26 mouse cellular contexts compared by ENCODE assay signal in the genomic region with DNA sequence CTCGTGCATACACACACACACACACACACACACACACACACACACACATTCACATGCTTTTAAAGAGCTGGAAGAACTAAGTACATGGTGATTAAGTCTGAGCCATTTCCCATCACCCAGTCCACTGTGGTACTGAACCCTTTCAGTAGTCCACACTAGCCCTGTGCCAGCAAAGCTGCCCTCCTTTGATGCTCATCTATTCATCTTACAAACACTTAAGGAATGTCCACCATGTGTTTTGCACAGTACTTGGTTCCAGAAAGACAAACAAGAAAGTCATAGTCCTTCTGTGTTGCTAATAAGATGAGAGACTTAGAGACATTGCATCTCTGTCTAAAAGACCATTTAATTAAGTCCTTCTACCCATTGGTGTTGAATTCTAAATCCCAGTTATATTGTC.
"Had no signal": no experiment of that assay in that cellular context is flagged by ENCODE, and none has a peak within 500 bp of the region (broad histone marks: within the 10 kb centered on the region; RNA-seq: fewer than 3 reads in every experiment).

No protein-coding gene starts in this region.

- ATAC-seq: inflammation-experienced regulatory T-cells, adult 6 months; intestine, embryonic 15.5 days; intestine, postnatal 0 days; liver, embryonic 12.5 days had no signal

- H3K4me3 ChIP-seq: gastrocnemius, adult 2 months; heart, embryonic 10.5 days; heart, embryonic 12.5 days; hindbrain, embryonic 10.5 days; hindbrain, embryonic 12.5 days; intestine, embryonic 15.5 days; limb, embryonic 13.5 days; limb, embryonic 15.5 days; liver, embryonic 12.5 days had no signal

- H3K4me1 ChIP-seq: heart, embryonic 10.5 days; heart, embryonic 12.5 days; hindbrain, embryonic 10.5 days; hindbrain, embryonic 12.5 days; intestine, embryonic 15.5 days; liver, embryonic 12.5 days had no signal

- DNase-seq: gastrocnemius, adult 2 months; gastrocnemius, postnatal 10 days; gastrocnemius, postnatal 25 days; heart, adult 18-20 months; heart, postnatal 10 days; heart, postnatal 4 days; kidney, adult 18-20 months; kidney, adult 8-10 months; kidney, postnatal 14 days; kidney, postnatal 36 days; layer of hippocampus, adult 9-11 months; layer of hippocampus, postnatal 36 days; left cerebral cortex, postnatal 4 days had no signal

- H3K9me3 ChIP-seq: heart, embryonic 10.5 days; heart, embryonic 12.5 days; hindbrain, embryonic 10.5 days; hindbrain, embryonic 12.5 days; intestine, embryonic 15.5 days; limb, embryonic 13.5 days; limb, embryonic 15.5 days; liver, embryonic 12.5 days had no signal

- H3K4me2 ChIP-seq: heart, embryonic 12.5 days; hindbrain, embryonic 12.5 days; hindbrain, embryonic 14.5 days; intestine, embryonic 15.5 days; limb, embryonic 13.5 days; limb, embryonic 15.5 days; liver, embryonic 12.5 days had no signal

- H3K27ac ChIP-seq: gastrocnemius, adult 2 months; heart, embryonic 10.5 days; hindbrain, embryonic 10.5 days; hindbrain, embryonic 12.5 days; hindbrain, embryonic 14.5 days; intestine, embryonic 15.5 days; kidney, postnatal 0 days; limb, embryonic 13.5 days; limb, embryonic 15.5 days; liver, embryonic 12.5 days; liver, embryonic 14.5 days had no signal

- H3K36me3 ChIP-seq: heart, embryonic 10.5 days; heart, embryonic 12.5 days; hindbrain, embryonic 10.5 days; hindbrain, embryonic 12.5 days; intestine, embryonic 15.5 days; limb, embryonic 15.5 days; liver, embryonic 12.5 days had no signal

- H3K9ac ChIP-seq: heart, embryonic 12.5 days; hindbrain, embryonic 12.5 days; hindbrain, embryonic 14.5 days; intestine, embryonic 15.5 days; limb, embryonic 13.5 days; limb, embryonic 15.5 days; liver, embryonic 12.5 days; liver, embryonic 14.5 days had no signal

- H3K27me3 ChIP-seq: heart, embryonic 12.5 days; hindbrain, embryonic 12.5 days; intestine, embryonic 15.5 days; limb, embryonic 13.5 days; limb, embryonic 15.5 days; liver, embryonic 12.5 days had no signal
